Mouse (Mus musculus) liver, embryonic 12.5 days (tissue): Measurements from ENCODE around the gene Efcab6. TPM values are rescaled to one million over a fixed set of nuclear protein-coding genes. Genes with fewer than 3 reads are reported as not detected.
"Not testable (repeated sequence)": the region's sequence is repeated elsewhere in the genome, so short reads cannot be mapped to it uniquely, and the experiment has no call there.

Experiments
- ATAC-seq: fragments of 200-750 bp; cut with Nextera tagmentation; 2 replicates; pipeline ENCODE4 v1.8.0; 2017; ENCODE audit warnings: moderate number of reproducible peaks, mild to moderate bottlenecking, moderate library complexity
- H3K27ac ChIP-seq: fragments of 300-500 bp; sonication (generic); 2 replicates; pipeline ENCODE4 v1.5.1; 2016; ENCODE audit warnings: mild to moderate bottlenecking
- H3K27me3 ChIP-seq: fragments of 300-500 bp; sonication (generic); replicated peaks from 2 replicates; pipeline ENCODE4 v1.6.1; 2016; ENCODE audit warnings: mild to moderate bottlenecking, moderate library complexity
- H3K36me3 ChIP-seq: fragments of 300-500 bp; sonication (generic); 2 replicates; pipeline ENCODE4 v1.6.1; 2016; ENCODE audit warnings: mild to moderate bottlenecking, moderate library complexity
- H3K4me1 ChIP-seq: fragments of 300-500 bp; sonication (generic); 2 replicates; pipeline ENCODE4 v1.6.1; 2016
- H3K4me2 ChIP-seq: fragments of 300-500 bp; sonication (generic); 2 replicates; pipeline ENCODE4 v1.6.1; 2016; ENCODE audit warnings: mild to moderate bottlenecking, moderate library complexity
- H3K4me3 ChIP-seq: fragments of 300-500 bp; sonication (generic); 2 replicates; pipeline ENCODE4 v1.5.1; 2016; ENCODE audit warnings: mild to moderate bottlenecking, moderate library complexity
- H3K9ac ChIP-seq: fragments of 300-500 bp; sonication (generic); 2 replicates; pipeline ENCODE4 v1.6.1; 2016; ENCODE audit warnings: mild to moderate bottlenecking, moderate library complexity
- H3K9me3 ChIP-seq: fragments of 300-500 bp; sonication (generic); replicated peaks from 2 replicates; pipeline ENCODE4 v1.6.1; 2016; ENCODE audit warnings: mild to moderate bottlenecking, moderate library complexity
- WGBS: fragments of 180-500 bp; shearing (Covaris S2); methylation state at CpG from one replicate; pipeline ENCODE4 v1.1.7; 2016; ENCODE audit not compliant: insufficient replicate concordance; 5-methylcytosine and 5-hydroxymethylcytosine counted together
- polyA plus RNA-seq: library from polyadenylated mRNA; unstranded; fragments of >200 nt; fragmentation: Nextera tagmentation; extraction: Ambion mirVana; gene quantifications from 2 replicates; pipeline ENCODE4 v1.2.1, GENCODE M21; 2016

The Efcab6 gene
- not detected in 2 replicates for polyA plus RNA-seq

- Histone ChIP-seq H3K4me2 (peak within 1 kb of the TSS; percentile 27; the same call in 1 of the 2 replicates), H3K27ac (no peak within 1 kb of the TSS), H3K4me3 (no peak within 1 kb of the TSS), H3K4me1 (no peaks in the 10 kb centered on the region), H3K9me3 (0 out of 2 replicates have a peak, but pooled peaks cover 4% of the 10 kb centered on the region), H3K36me3 (no peaks in the 10 kb centered on the region), H3K9ac (no peak within 1 kb of the TSS), H3K27me3 (peaks cover 50% of the 10 kb centered on the region)
- WGBS: 8% methylated on average over 29 of the region's 29 CpGs
- no peak for ATAC-seq
Observed at GRCm38 (mm10) chr15:84065140-84065539, at the start of gene Efcab6. TSS of gene Efcab6 (minus strand) at chr15:84065379.

GRCm38 (mm10) chr15:84113873-84114272 is 48.7 kb upstream of the Efcab6 start:
- Histone ChIP-seq H3K36me3 (no peaks in the 10 kb centered on the region), H3K27me3 (no peaks in the 10 kb centered on the region), H3K4me3 (no peak overlapping the region), H3K4me1 (no peaks in the 10 kb centered on the region), H3K9me3 (no peaks in the 10 kb centered on the region), H3K4me2 (no peak overlapping the region), H3K9ac (no peak overlapping the region), H3K27ac (no peak overlapping the region)
- 50% methylated on average over 6 of the region's 6 CpGs for WGBS
- no peak for ATAC-seq

DNA sequence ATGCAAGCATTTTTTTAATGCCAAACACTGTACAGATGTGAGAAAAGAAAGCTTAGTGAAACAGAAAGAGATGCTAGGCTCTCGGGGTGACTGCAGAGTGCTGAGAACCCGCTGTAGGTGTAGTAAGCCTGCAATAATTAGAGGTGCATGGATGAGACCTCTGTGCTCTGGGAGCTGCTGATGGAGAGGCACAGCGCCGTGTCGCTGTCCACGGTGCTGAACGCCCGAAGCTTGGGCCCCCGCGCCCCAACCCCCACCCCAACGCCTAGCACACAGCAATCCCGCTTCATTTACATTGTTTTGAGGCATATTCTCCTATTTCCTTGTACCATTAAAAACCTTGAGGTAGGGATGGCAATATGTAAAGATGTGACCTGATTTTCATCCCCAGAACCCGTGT is 43.7 kb upstream of the Efcab6 start:
- H3K4me3 ChIP-seq: no peak overlapping the region
- no peaks in the 10 kb centered on the region for H3K36me3 ChIP-seq
- peaks cover 44% of the 10 kb centered on the region for H3K27me3 ChIP-seq
- H3K9ac ChIP-seq: no peak overlapping the region
- no peak for ATAC-seq
- no peak overlapping the region for H3K4me2 ChIP-seq
- peaks cover 10% of the 10 kb centered on the region for H3K4me1 ChIP-seq
- H3K27ac ChIP-seq: no peak overlapping the region
- 8% methylated on average over 13 of the region's 13 CpGs for WGBS
- no peaks in the 10 kb centered on the region for H3K9me3 ChIP-seq

DNA sequence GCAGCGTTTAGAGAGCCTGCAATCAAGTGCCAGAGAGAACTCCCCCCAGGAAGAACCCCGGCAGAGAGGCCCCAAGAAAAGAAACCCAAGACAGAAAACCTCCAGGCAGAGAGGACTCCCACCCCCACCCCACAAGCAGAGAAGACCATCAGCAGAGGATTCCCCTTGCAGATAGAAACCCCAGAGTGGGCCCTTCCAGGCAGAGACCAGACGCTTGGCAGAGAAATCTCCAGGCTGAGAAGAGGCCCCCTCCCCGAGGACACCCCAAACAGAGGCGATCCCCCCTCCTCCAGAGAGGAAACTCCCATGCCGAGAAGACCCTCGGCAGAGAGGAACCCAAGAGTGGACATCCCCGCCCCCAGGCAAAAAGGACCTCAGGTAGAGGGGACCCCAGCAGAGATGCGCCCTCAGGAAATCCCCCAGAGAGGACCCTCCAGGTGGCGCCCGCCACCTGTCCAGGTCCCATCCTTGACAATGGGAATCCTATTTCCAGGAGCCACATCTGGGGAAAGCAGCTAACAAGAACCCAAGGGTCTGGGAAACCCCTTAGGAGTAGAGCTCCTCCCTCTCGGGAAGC is 40.8 kb upstream of the Efcab6 start:
- ATAC-seq: no peak
- Histone ChIP-seq H3K4me3 (peak overlapping the region; percentile 45), H3K9me3 (no peaks in the 10 kb centered on the region), H3K4me2 (peak overlapping the region; percentile 66), H3K36me3 (no peaks in the 10 kb centered on the region), H3K27ac (no peak overlapping the region), H3K9ac (no peak overlapping the region), H3K4me1 (peaks cover 10% of the 10 kb centered on the region), H3K27me3 (peaks cover 49% of the 10 kb centered on the region)
- 12% methylated on average over 12 of the region's 12 CpGs for WGBS

- ATAC-seq: no peak
- Histone ChIP-seq H3K9ac (no peak within 1 kb of the TSS), H3K36me3 (no peaks in the 10 kb centered on the region), H3K4me2 (peak within 1 kb of the TSS; percentile 66), H3K9me3 (no peaks in the 10 kb centered on the region), H3K4me1 (peaks cover 10% of the 10 kb centered on the region), H3K4me3 (peak within 1 kb of the TSS; percentile 45), H3K27ac (no peak within 1 kb of the TSS), H3K27me3 (peaks cover 49% of the 10 kb centered on the region)
- WGBS: 3% methylated on average over 77 of the region's 77 CpGs
Observed at GRCm38 (mm10) chr15:84105105-84105923, 40.1 kb upstream of the Efcab6 start, which contains the start of gene Sult4a1. TSS of gene Sult4a1 (minus strand) at chr15:84105754.

- peaks cover 49% of the 10 kb centered on the region for H3K27me3 ChIP-seq
- WGBS: 55% methylated on average over 7 of the region's 7 CpGs
Observed at GRCm38 (mm10) chr15:84104626-84105025, 39.4 kb upstream of the Efcab6 start.

GRCm38 (mm10) chr15:84097536-84097935 is 32.4 kb upstream of the Efcab6 start:
- not testable (repeated sequence) for H3K9ac ChIP-seq, H3K4me2 ChIP-seq, H3K36me3 ChIP-seq, H3K4me1 ChIP-seq, H3K4me3 ChIP-seq, H3K27ac ChIP-seq, H3K9me3 ChIP-seq, ATAC-seq, H3K27me3 ChIP-seq
- WGBS: 58% methylated on average over 15 of the region's 15 CpGs

More at GRCm38 (mm10) chr15:84104626-84105025, 39.4 kb upstream of the Efcab6 start:
- H3K4me2 ChIP-seq: no peak overlapping the region
- peaks cover 10% of the 10 kb centered on the region for H3K4me1 ChIP-seq
- H3K4me3 ChIP-seq: no peak overlapping the region
- ATAC-seq: 0 out of 2 replicates have a peak, but pooled peaks have one; percentile 35
- no peak overlapping the region for H3K27ac ChIP-seq
- no peak overlapping the region for H3K9ac ChIP-seq
- H3K9me3 ChIP-seq: no peaks in the 10 kb centered on the region
- no peaks in the 10 kb centered on the region for H3K36me3 ChIP-seq

GRCm38 (mm10) chr15:84096051-84096450 is 30.9 kb upstream of the Efcab6 start:
- no peak for ATAC-seq
- Histone ChIP-seq H3K9me3 (no peaks in the 10 kb centered on the region), H3K27ac (no peak overlapping the region), H3K4me3 (no peak overlapping the region), H3K4me1 (no peaks in the 10 kb centered on the region), H3K36me3 (no peaks in the 10 kb centered on the region), H3K27me3 (no peaks in the 10 kb centered on the region), H3K4me2 (no peak overlapping the region), H3K9ac (no peak overlapping the region)
- WGBS: 61% methylated on average over 8 of the region's 8 CpGs

- Histone ChIP-seq H3K9ac (no peak overlapping the region), H3K9me3 (no peaks in the 10 kb centered on the region), H3K4me1 (no peaks in the 10 kb centered on the region), H3K27ac (no peak overlapping the region), H3K4me2 (no peak overlapping the region), H3K36me3 (no peaks in the 10 kb centered on the region), H3K27me3 (no peaks in the 10 kb centered on the region), H3K4me3 (no peak overlapping the region)
- ATAC-seq: no peak
- 45% methylated on average over 7 of the region's 7 CpGs for WGBS
Observed at GRCm38 (mm10) chr15:84094921-84095320, 29.7 kb upstream of the Efcab6 start.

GRCm38 (mm10) chr15:84086775-84087174 is 21.6 kb upstream of the Efcab6 start:
- H3K4me2 ChIP-seq: no peak overlapping the region
- H3K9me3 ChIP-seq: no peaks in the 10 kb centered on the region
- ATAC-seq: no peak
- no peaks in the 10 kb centered on the region for H3K4me1 ChIP-seq
- 46% methylated on average over 9 of the region's 9 CpGs for WGBS
- no peak overlapping the region for H3K4me3 ChIP-seq
- no peaks in the 10 kb centered on the region for H3K27me3 ChIP-seq
- no peak overlapping the region for H3K27ac ChIP-seq
- no peak overlapping the region for H3K9ac ChIP-seq
- H3K36me3 ChIP-seq: no peaks in the 10 kb centered on the region

GRCm38 (mm10) chr15:84086364-84086763 is 21.2 kb upstream of the Efcab6 start:
- Histone ChIP-seq H3K27me3 (no peaks in the 10 kb centered on the region), H3K27ac (no peak overlapping the region), H3K4me3 (no peak overlapping the region), H3K36me3 (no peaks in the 10 kb centered on the region), H3K9ac (no peak overlapping the region), H3K9me3 (no peaks in the 10 kb centered on the region), H3K4me1 (no peaks in the 10 kb centered on the region), H3K4me2 (no peak overlapping the region)
- ATAC-seq: no peak
- 32% methylated on average over 12 of the region's 12 CpGs for WGBS

DNA sequence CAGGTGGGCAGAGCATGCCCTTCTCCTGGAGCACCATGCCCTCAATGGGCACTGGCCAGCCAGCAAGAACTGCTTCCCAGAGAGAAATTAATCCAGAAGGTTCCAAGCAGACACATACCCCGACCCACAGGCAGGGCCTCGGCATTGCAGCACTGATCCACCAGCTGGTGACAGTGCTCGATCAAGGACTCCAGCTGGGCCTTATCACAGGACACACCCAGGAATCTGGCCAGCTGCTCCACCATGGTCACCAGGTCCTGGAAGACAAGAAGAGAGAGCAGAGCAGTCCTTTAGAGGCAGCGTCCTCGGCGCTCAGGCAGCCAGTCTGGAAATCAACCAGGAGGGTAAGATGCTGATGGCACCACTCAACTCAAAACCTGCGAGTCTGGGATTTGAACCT is 14.9 kb upstream of the Efcab6 start:
- no peak overlapping the region for H3K27ac ChIP-seq
- H3K36me3 ChIP-seq: no peaks in the 10 kb centered on the region
- no peak overlapping the region for H3K4me3 ChIP-seq
- no peaks in the 10 kb centered on the region for H3K9me3 ChIP-seq
- H3K27me3 ChIP-seq: peaks cover 9% of the 10 kb centered on the region
- no peaks in the 10 kb centered on the region for H3K4me1 ChIP-seq
- H3K4me2 ChIP-seq: no peak overlapping the region
- 45% methylated on average over 7 of the region's 7 CpGs for WGBS
- no peak overlapping the region for H3K9ac ChIP-seq
- ATAC-seq: no peak
